Mouse (Mus musculus) kidney, postnatal 0 days (tissue): ENCODE data around the gene Sptlc3. TPM values are rescaled to one million over a fixed set of nuclear protein-coding genes. Genes with fewer than 3 reads are reported as not detected.

Source experiments
- ATAC-seq: fragments of 200-750 bp; cut with Nextera tagmentation; replicated peaks from 2 replicates; pipeline ENCODE4 v1.8.0; 2017; ENCODE audit warnings: low read depth, moderate number of reproducible peaks, moderate TSS enrichment, moderate library complexity; ENCODE audit not compliant: low FRiP score
- DNase-seq: peaks from one replicate; pipeline ENCODE4 v3.0.0-alpha.2; 2016; ENCODE audit warnings: low spot score
- H3K27ac ChIP-seq: fragments of 300-500 bp; sonication (generic); 2 replicates; pipeline ENCODE4 v1.5.1; 2014; ENCODE audit warnings: mild to moderate bottlenecking
- H3K27me3 ChIP-seq: fragments of 300-500 bp; sonication (generic); 2 replicates; pipeline ENCODE4 v1.6.1; 2014; ENCODE audit warnings: low read length, mixed read lengths; ENCODE audit not compliant: insufficient read depth
- H3K36me3 ChIP-seq: fragments of 300-500 bp; sonication (generic); 2 replicates; pipeline ENCODE4 v1.6.1; 2014; ENCODE audit warnings: low read length, mixed read lengths; ENCODE audit not compliant: insufficient read depth
- H3K4me1 ChIP-seq: fragments of 300-500 bp; sonication (generic); replicated peaks from 2 replicates; pipeline ENCODE4 v1.6.1; 2014; ENCODE audit warnings: antibody characterized with exemption, low read length, mixed read lengths; ENCODE audit not compliant: insufficient read depth
- H3K4me2 ChIP-seq: fragments of 300-500 bp; sonication (generic); 2 replicates; pipeline ENCODE4 v1.6.1; 2014; ENCODE audit warnings: mild to moderate bottlenecking, low read length, moderate library complexity, mixed read lengths
- H3K4me3 ChIP-seq: fragments of 300-500 bp; sonication (generic); replicated peaks from 2 replicates; pipeline ENCODE4 v1.5.1; 2014; ENCODE audit warnings: low read depth, low read length
- H3K9ac ChIP-seq: fragments of 300-500 bp; sonication (generic); 2 replicates; pipeline ENCODE4 v1.6.1; 2014; ENCODE audit warnings: low read depth, low read length
- H3K9me3 ChIP-seq: fragments of 300-500 bp; sonication (generic); replicated peaks from 2 replicates; pipeline ENCODE4 v1.6.1; 2016; ENCODE audit warnings: low read length, inconsistent platforms, mixed read lengths
- CTCF ChIP-seq: IDR thresholded peaks from 2 replicates; pipeline ENCODE4 v1.5.1; 2016; ENCODE audit warnings: antibody characterized with exemption, low read depth, mild to moderate bottlenecking, moderate library complexity
- WGBS: fragments of 180-500 bp; shearing (Covaris S2); extraction: QIAGEN DNeasy Blood & Tissue Kit; methylation state at CpG from one replicate; pipeline ENCODE4 v1.1.7; 2014; 5-methylcytosine and 5-hydroxymethylcytosine counted together
- polyA plus RNA-seq: library from polyadenylated mRNA; unstranded; fragments of >200 nt; fragmentation: Nextera tagmentation; extraction: Ambion mirVana; gene quantifications from 2 replicates; pipeline ENCODE4 v1.2.1, GENCODE M21; 2015

The Sptlc3 gene
- polyA plus RNA-seq, 1 experiment from 2014 or later, result 1.5 TPM

GRCm38 (mm10) chr2:139656750-139657149, 163.0 kb downstream of the Sptlc3 start:
- Histone ChIP-seq H3K27me3 (no peaks in the 10 kb centered on the region), H3K9me3 (no peaks in the 10 kb centered on the region)

GRCm38 (mm10) chr2:139671838-139672237, 178.1 kb downstream of the Sptlc3 start:
- Histone ChIP-seq H3K27me3 (no peaks in the 10 kb centered on the region), H3K36me3 (no peaks in the 10 kb centered on the region), H3K4me3 (no peak overlapping the region), H3K4me1 (peaks cover 3% of the 10 kb centered on the region; the same call in 1 of the 2 replicates), H3K9me3 (no peaks in the 10 kb centered on the region), H3K9ac (no peak overlapping the region), H3K27ac (no peak overlapping the region), H3K4me2 (no peak overlapping the region)
- DNase-seq (no peak), ATAC-seq (no peak)
- 77% methylated on average over 3 of the region's 3 CpGs for WGBS
- no peak for TF ChIP-seq CTCF

More at GRCm38 (mm10) chr2:139656750-139657149, 163.0 kb downstream of the Sptlc3 start:
- no peaks in the 10 kb centered on the region for H3K4me1 ChIP-seq
- H3K4me2 ChIP-seq, result no peak overlapping the region
- H3K9ac ChIP-seq, result no peak overlapping the region
- no peak overlapping the region for H3K4me3 ChIP-seq
- no peak for ATAC-seq
- H3K36me3 ChIP-seq, result no peaks in the 10 kb centered on the region
- TF ChIP-seq CTCF, result no peak
- no peak overlapping the region for H3K27ac ChIP-seq
- WGBS, result 31% methylated on average over 4 of the region's 4 CpGs
- DNase-seq, result no peak

- no peak overlapping the region for H3K4me2 ChIP-seq
- no peak overlapping the region for H3K9ac ChIP-seq
- H3K4me3 ChIP-seq, result no peak overlapping the region
- no peaks in the 10 kb centered on the region for H3K9me3 ChIP-seq
- H3K4me1 ChIP-seq, result peaks cover 3% of the 10 kb centered on the region; the same call in 1 of the 2 replicates
- no peaks in the 10 kb centered on the region for H3K36me3 ChIP-seq
- no peak for DNase-seq
- no peak overlapping the region for H3K27ac ChIP-seq
- TF ChIP-seq CTCF, result no peak
- H3K27me3 ChIP-seq, result no peaks in the 10 kb centered on the region
- ATAC-seq, result no peak
- WGBS, result 67% methylated on average over 2 of the region's 2 CpGs
Measured at GRCm38 (mm10) chr2:139672371-139672770, 178.7 kb downstream of the Sptlc3 start.

- peak; percentile 82 for DNase-seq
- Histone ChIP-seq H3K27ac (peak overlapping the region; percentile 81), H3K27me3 (no peaks in the 10 kb centered on the region), H3K9ac (peak overlapping the region; percentile 74), H3K9me3 (no peaks in the 10 kb centered on the region), H3K36me3 (no peaks in the 10 kb centered on the region), H3K4me3 (peak overlapping the region; percentile 89), H3K4me2 (peak overlapping the region; percentile 99), H3K4me1 (peaks cover 3% of the 10 kb centered on the region; the same call in 1 of the 2 replicates)
- ATAC-seq, result peak; percentile 87
- under 1% methylated on average over 52 of the region's 52 CpGs for WGBS
- peak; percentile 22; the same call in 1 of the 2 replicates for TF ChIP-seq CTCF
Measured at GRCm38 (mm10) chr2:139677065-139677762, 183.5 kb downstream of the Sptlc3 start.

GRCm38 (mm10) chr2:139677809-139678274, 184.1 kb downstream of the Sptlc3 start, which contains the start of gene Ism1:
TSS of gene Ism1 (plus strand) at chr2:139678178.
- H3K4me1 ChIP-seq, result peaks cover 3% of the 10 kb centered on the region; the same call in 1 of the 2 replicates
- peak; percentile 70 for ATAC-seq
- H3K27me3 ChIP-seq, result no peaks in the 10 kb centered on the region
- H3K4me3 ChIP-seq, result peak within 1 kb of the TSS; percentile 89
- peak within 1 kb of the TSS; percentile 81 for H3K27ac ChIP-seq
- TF ChIP-seq CTCF, result no peak
- 1% methylated on average over 27 of the region's 39 CpGs for WGBS
- no peaks in the 10 kb centered on the region for H3K36me3 ChIP-seq
- peak; percentile 45 for DNase-seq
- peak within 1 kb of the TSS; percentile 74 for H3K9ac ChIP-seq
- peak within 1 kb of the TSS; percentile 99 for H3K4me2 ChIP-seq
- no peaks in the 10 kb centered on the region for H3K9me3 ChIP-seq

GRCm38 (mm10) chr2:139678275-139679140, 184.8 kb downstream of the Sptlc3 start:
- no peaks in the 10 kb centered on the region for H3K9me3 ChIP-seq
- DNase-seq, result peak; percentile 65
- peak; percentile 77 for ATAC-seq
- peak overlapping the region; percentile 89 for H3K4me3 ChIP-seq
- no peaks in the 10 kb centered on the region for H3K36me3 ChIP-seq
- peaks cover 3% of the 10 kb centered on the region; the same call in 1 of the 2 replicates for H3K4me1 ChIP-seq
- H3K9ac ChIP-seq, result peak overlapping the region; percentile 74
- WGBS, result 1% methylated on average over 77 of the region's 84 CpGs
- H3K27me3 ChIP-seq, result no peaks in the 10 kb centered on the region
- H3K27ac ChIP-seq, result peak overlapping the region; percentile 81
- peak; percentile 38 for TF ChIP-seq CTCF
- H3K4me2 ChIP-seq, result peak overlapping the region; percentile 99
